Mouse (Mus musculus): ENCODE results near the gene Shank2.

DNA sequence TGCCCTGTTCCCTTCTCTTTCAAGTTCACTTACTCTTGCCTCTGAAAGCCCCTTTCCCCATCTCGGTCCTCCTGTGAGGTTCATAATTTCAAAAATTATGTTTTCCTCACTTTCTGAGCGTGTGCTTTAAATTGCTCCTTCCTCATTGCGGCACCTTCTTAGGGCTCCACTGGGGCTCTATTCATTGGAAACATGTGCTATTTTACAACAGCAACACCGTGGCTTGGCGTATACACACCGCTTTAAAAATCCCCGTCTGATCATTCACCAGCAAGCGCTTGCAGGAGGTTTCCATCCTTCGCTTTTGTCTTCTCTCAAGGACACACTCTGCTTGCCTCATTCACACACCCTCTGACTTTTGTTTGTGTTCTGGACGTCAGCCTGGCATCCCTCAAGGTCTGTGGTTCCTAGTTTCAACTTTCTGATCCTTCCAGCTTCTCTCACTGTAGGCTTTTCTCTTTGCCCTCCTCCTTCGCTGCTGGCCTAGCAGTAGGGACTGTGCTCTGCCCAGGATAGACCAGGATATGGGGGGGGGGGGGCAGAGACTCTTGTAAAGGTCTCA, 186.2 kb downstream of the Shank2 start:
- TF ChIP-seq CTCF (IDR thresholded peaks at IDR 0.05; ENCODE audit: low read depth) (no peak), EP300 (IDR thresholded peaks at IDR 0.05; ENCODE audit: low read depth) (no peak)
